17 mouse cellular contexts compared by ENCODE assay signal in the genomic region with DNA sequence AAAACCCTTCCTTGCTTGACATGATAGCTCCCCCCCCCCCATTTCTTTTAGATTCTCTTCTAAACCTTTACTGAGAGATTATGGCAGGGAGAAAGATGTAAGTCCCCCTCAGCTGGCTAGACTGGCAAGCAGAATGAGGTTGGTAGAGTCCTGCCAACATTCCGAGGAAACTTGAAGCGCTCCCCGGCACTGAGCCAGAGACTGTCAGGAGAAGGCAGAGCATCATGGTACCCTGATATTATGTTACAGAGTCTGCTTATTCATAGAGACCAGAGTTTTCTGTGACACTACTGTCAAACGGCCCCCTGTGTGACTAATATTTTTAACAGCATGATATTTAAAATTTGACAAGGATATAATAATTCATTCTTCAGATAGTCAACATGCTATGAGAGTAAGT.
DNase-seq lines count a peak whose midpoint lies in the region; ATAC-seq lines count a peak whose summit lies in the region.
"Had no signal": no experiment of that assay in that cellular context is flagged by ENCODE, and none has a peak within 500 bp of the region (broad histone marks: within the 10 kb centered on the region; RNA-seq: fewer than 3 reads in every experiment).

No protein-coding gene starts in this region.

- no peaks in the 10 kb centered on the region for H3K36me3 ChIP-seq in embryonic facial prominence, embryonic 13.5 days
- H3K36me3 ChIP-seq in intestine, embryonic 15.5 days: no peaks in the 10 kb centered on the region
- H3K36me3 ChIP-seq: liver, embryonic 13.5 days had no signal

- H3K9ac ChIP-seq in embryonic facial prominence, embryonic 13.5 days: no peak overlapping the region
- no peak overlapping the region for H3K9ac ChIP-seq in intestine, embryonic 15.5 days
- H3K9ac ChIP-seq: liver, embryonic 13.5 days had no signal

- peak; percentile 19 for DNase-seq in embryo, embryonic 11.5 days (ENCODE audit: low read depth, low spot score)
- no peak for DNase-seq in embryo, embryonic 10 days (ENCODE audit: low spot score)
- DNase-seq in left cerebral cortex, postnatal 4 days: peak; percentile 89
- no peak for DNase-seq in left cerebral cortex, adult 9 months (ENCODE audit: low spot score in 2 of 2)
- peak; percentile 43 to 76 for DNase-seq in gastrocnemius, postnatal 4 days (ENCODE audit: low spot score in 2 of 2)
- DNase-seq in lung, postnatal 4 days: no peak
- DNase-seq: heart, adult 18-20 months; heart, postnatal 14 days; kidney, postnatal 25 days; liver, embryonic 13.5 days had no signal

- H3K9me3 ChIP-seq in embryonic facial prominence, embryonic 13.5 days: no peaks in the 10 kb centered on the region
- no peaks in the 10 kb centered on the region for H3K9me3 ChIP-seq in intestine, embryonic 15.5 days
- H3K9me3 ChIP-seq: liver, embryonic 13.5 days had no signal

- peak; percentile 71; the same call in 1 of the 2 replicates for ATAC-seq in embryonic facial prominence, embryonic 13.5 days (ENCODE audit: insufficient number of reproducible peaks, insufficient read depth, low FRiP score, low TSS enrichment, low read depth)
- ATAC-seq in intestine, embryonic 15.5 days: no peak

- no peak overlapping the region for H3K27ac ChIP-seq in embryonic facial prominence, embryonic 13.5 days
- H3K27ac ChIP-seq in intestine, embryonic 15.5 days: no peak overlapping the region
- H3K27ac ChIP-seq: left cerebral cortex, adult 2 months; liver, embryonic 13.5 days; macrophage; stomach, postnatal 0 days had no signal

- no peaks in the 10 kb centered on the region for H3K27me3 ChIP-seq in embryonic facial prominence, embryonic 13.5 days
- H3K27me3 ChIP-seq in intestine, embryonic 15.5 days (replicated peaks): no peaks in the 10 kb centered on the region
- H3K27me3 ChIP-seq: CH12.LX; liver, embryonic 13.5 days had no signal

- H3K4me1 ChIP-seq in embryonic facial prominence, embryonic 13.5 days: 0 out of 2 replicates have a peak, but pooled peaks cover 2% of the 10 kb centered on the region
- H3K4me1 ChIP-seq in intestine, embryonic 15.5 days (replicated peaks): no peaks in the 10 kb centered on the region
- H3K4me1 ChIP-seq: liver, embryonic 13.5 days had no signal

- H3K4me2 ChIP-seq in embryonic facial prominence, embryonic 13.5 days: no peak overlapping the region
- no peak overlapping the region for H3K4me2 ChIP-seq in intestine, embryonic 15.5 days (replicated peaks)
- H3K4me2 ChIP-seq: liver, embryonic 13.5 days had no signal

- intact Hi-C loops in left cerebral cortex, postnatal 4 days (cut with DNase I): no loop called here

- no peak overlapping the region for H3K4me3 ChIP-seq in embryonic facial prominence, embryonic 13.5 days
- no peak overlapping the region for H3K4me3 ChIP-seq in intestine, embryonic 15.5 days (replicated peaks)
- H3K4me3 ChIP-seq: erythroblast, embryonic 14.5 days; left cerebral cortex, adult 2 months; liver, embryonic 13.5 days had no signal

- 40% methylated on average over 4 of the region's 4 CpGs for WGBS in embryonic facial prominence, embryonic 13.5 days
- whole genome bisulfite sequencing in intestine, embryonic 15.5 days: 80% methylated on average over 4 of the region's 4 CpGs

Comparison
In these comparisons a context has a peak if more than half of its experiments do, and no peak if none do; other contexts are left out.
1. DNase-seq: peak in embryo, embryonic 11.5 days (single experiment), left cerebral cortex, postnatal 4 days (single experiment) and gastrocnemius, postnatal 4 days (2 of 2); none in embryo, embryonic 10 days (single experiment), left cerebral cortex, adult 9 months (0 of 2) and lung, postnatal 4 days (0 of 2).